Mouse (Mus musculus) brown adipose tissue, adult 24 weeks (tissue): ENCODE measurements at regions not wholly inside any gene's neighbourhood (a gene's known extent, or its start where the extent isn't known, plus 50 kb on each side); places are given as distances from the start of the nearest gene placed in this dataset.

Source experiments
- H3K27ac ChIP-seq: fragments of 200-500 bp; replicated peaks from 2 replicates; pipeline ENCODE4 v1.5.1; 2012; ENCODE audit warnings: low read depth, mild to moderate bottlenecking, low read length
- H3K4me1 ChIP-seq: fragments of 200-500 bp; 2 replicates; pipeline ENCODE4 v1.6.1; 2012; ENCODE audit warnings: low read length, mixed read lengths; ENCODE audit not compliant: control insufficient read depth, insufficient read depth, insufficient read length
- H3K4me3 ChIP-seq: fragments of 200-500 bp; 2 replicates; pipeline ENCODE4 v1.5.1; 2012; ENCODE audit warnings: low read depth, mild to moderate bottlenecking, low read length, moderate library complexity; ENCODE audit not compliant: insufficient read depth

DNA sequence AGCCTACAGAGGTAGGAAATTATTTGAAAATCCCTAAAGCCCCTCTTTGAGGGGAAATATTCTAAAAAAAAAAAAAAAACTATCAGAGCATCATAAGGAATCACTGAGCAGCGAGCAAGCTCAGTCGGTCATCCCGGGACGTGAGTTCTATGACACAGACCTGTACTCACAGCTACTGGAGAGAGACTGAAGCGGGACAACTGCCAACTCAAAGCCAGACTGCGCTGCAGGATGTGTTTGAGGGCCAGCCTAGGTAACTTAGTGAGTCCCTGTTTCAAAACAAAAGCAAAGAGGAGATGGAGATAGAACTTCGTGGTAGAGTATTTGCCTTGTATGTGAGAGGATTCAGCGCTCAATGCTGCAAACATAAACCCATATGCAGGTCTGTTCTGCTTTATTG, 439.1 kb downstream of the Rwdd3 start:
- Histone ChIP-seq H3K4me3 (no peak overlapping the region), H3K27ac (no peak overlapping the region), H3K4me1 (no peaks in the 10 kb centered on the region)

GRCm38 (mm10) chr3:120731287-120731686, 440.2 kb downstream of the Rwdd3 start:
- Histone ChIP-seq H3K27ac (no peak overlapping the region), H3K4me1 (no peaks in the 10 kb centered on the region), H3K4me3 (no peak overlapping the region)

DNA sequence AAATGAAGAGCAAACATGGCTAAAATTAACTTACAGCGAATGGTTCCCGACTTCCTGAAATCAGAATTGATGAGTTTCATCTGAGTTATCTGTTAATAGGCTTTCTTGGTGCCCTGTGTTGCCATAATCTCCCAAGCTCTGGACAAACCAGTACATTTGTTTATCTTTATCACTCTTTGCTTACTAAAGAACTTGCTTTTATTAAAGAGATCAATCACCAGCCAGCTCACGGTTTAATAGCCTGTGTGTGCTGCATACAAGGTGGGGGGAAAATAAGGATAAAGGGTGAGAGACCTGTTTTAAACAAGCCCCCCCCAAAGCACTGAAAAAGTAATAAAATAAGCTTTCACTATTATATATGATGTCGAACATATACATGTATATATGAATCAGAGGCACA, 441.3 kb downstream of the Rwdd3 start:
- Histone ChIP-seq H3K4me3 (no peak overlapping the region), H3K27ac (no peak overlapping the region), H3K4me1 (no peaks in the 10 kb centered on the region)

- Histone ChIP-seq H3K4me1 (no peaks in the 10 kb centered on the region), H3K27ac (no peak overlapping the region), H3K4me3 (no peak overlapping the region)
These were observed 441.8 kb downstream of the Rwdd3 start for GRCm38 (mm10) chr3:120729671-120730070.

DNA sequence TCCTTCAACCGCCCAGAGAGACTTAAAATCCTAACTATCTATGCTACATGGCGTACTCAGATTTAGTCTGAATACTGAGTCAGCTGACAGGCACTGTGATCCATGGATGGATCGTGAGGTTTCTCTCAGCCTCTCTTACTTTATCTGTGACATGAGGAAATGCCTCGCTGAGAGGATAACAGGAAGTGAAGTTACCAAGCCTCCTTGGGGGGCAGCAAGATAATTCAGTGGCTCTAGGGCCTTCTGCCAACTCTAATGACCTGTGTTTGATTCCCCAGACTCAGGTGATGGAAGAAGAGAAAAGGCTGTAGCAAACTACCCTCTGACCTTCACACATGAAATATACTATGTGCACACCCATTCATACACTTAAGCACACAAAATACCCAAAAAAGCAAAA, 486.3 kb downstream of the Rwdd3 start:
- H3K27ac ChIP-seq, result no peak overlapping the region
- no peak overlapping the region for H3K4me3 ChIP-seq
- no peaks in the 10 kb centered on the region for H3K4me1 ChIP-seq

DNA sequence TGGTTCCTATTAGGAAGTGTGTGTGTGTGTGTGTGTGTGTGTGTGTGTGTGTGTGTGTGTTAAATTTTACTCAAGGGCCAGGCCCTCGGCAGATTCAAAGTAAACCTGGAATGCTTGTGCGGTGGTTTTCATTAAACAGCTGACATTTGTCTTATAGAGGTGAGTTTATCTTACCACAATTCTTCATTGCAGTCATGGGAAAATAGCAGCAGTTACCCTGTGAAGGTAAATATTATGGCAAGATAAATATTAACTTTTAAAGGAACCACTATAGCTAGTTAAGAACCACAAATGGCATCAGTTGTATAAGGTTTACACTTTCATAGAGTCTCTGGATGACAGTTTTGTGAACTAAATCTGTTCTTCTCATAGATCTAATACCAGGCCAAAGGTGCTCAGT, 495.6 kb downstream of the Rwdd3 start:
- Histone ChIP-seq H3K4me1 (no peaks in the 10 kb centered on the region), H3K27ac (no peak overlapping the region)

DNA sequence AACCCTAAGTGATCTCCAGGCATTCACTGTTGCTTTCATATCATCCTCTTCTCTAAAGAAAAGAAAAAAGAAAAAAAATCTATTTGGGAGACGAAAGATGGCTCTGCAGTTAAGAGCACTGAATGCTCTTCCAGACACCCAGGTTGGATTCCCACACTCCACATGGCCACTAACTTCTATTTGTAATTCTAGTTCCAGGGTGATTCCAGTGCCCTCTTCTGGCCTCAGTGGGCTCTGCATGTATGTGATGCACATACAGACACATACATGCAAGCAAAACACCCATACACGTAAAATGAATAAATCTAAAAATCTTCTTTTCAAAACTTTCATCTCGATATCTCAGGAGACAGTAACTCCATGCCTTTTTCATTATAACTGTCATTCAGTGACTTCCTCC, 502.8 kb downstream of the Rwdd3 start:
- Histone ChIP-seq H3K4me1 (no peaks in the 10 kb centered on the region), H3K4me3 (no peak overlapping the region), H3K27ac (no peak overlapping the region)

More for the DNA sequence above, 495.6 kb downstream of the Rwdd3 start:
- H3K4me3 ChIP-seq, result no peak overlapping the region

GRCm38 (mm10) chr3:120662521-120662920, 509.0 kb downstream of the Rwdd3 start:
- H3K4me3 ChIP-seq, result no peak overlapping the region
- H3K27ac ChIP-seq, result no peak overlapping the region
- H3K4me1 ChIP-seq, result no peaks in the 10 kb centered on the region

DNA sequence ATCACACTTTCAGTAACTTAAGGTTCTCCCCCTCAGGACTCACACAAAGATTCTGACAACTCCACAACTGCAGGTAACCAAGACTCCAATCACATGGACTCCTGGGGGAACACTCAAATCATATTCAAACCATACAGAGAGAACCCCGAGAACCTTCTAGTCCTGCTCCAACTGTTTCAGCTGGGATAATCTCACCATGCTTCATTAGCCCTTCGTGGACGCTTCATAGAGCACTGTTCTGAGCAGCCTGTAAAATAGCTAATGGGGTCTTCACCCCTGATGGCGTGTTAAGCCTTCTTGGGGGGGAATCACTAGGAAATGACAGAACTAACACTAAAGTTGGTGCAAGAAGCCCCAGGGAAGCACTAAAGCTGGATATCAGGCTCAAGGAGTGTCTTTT, 510.7 kb downstream of the Rwdd3 start:
- no peaks in the 10 kb centered on the region for H3K4me1 ChIP-seq
- H3K4me3 ChIP-seq, result no peak overlapping the region
- no peak overlapping the region for H3K27ac ChIP-seq

DNA sequence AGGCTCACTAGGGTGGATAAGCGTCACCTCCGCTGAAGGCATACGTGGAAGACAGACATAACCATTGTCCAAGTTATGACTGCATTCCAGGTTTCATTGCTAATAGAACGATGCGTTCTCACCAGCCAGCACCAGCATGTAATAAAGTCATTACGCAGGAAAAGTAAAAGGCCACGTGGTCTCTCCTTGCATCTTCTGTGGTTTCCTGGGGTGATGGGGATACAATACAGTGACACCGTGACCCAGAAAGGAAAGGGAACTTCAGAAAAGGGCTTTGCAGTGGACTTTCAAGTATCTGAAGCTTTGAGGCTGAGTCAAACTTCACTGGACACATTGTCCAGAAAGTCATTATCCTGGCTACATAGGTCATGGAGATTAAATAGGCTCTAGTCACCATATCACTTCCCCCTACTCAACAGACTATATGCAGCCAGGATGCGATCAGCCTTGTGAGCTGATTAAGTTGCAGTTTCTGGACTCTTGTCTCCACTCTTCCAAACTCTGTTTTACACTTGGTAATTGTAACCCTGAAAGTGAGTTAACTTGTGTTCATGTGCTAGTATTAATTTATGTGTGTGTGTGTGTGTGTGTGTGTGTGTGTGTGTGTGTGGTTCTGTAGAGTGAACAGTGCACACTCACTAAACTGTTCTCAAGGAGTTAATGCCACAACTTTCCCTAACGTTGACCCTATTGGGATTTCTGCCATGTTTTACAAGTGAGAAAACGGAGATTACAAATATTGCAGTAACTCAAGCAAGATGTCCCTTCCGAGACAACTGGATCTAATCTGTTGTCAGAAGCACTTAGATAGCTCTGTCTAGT, 522.2 kb downstream of the Rwdd3 start:
- H3K4me1 ChIP-seq, result no peaks in the 10 kb centered on the region
- H3K4me3 ChIP-seq, result no peak overlapping the region
- no peak overlapping the region for H3K27ac ChIP-seq

DNA sequence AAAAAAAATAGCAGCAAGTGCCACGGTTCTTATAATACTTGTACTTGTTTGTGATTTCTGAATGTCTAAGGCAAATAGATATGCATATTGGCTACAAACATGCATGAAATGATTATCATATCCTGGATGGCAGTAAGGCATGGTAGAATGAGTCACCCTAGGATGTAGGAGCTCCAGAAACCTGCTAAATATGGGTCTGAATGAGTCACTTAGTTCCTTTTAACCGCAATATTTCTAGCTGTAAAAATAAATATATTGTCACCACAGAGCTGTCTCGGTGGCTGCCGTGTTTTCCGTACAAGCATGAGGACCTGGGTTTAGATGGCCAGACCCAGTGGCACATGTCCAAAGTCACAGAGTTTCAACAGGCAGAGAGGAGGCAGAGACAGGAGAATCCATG, 523.1 kb downstream of the Rwdd3 start:
- H3K27ac ChIP-seq, result no peak overlapping the region
- no peak overlapping the region for H3K4me3 ChIP-seq
- no peaks in the 10 kb centered on the region for H3K4me1 ChIP-seq

GRCm38 (mm10) chr3:120636669-120637305, 534.7 kb downstream of the Rwdd3 start:
- Histone ChIP-seq H3K27ac (no peak overlapping the region), H3K4me3 (no peak overlapping the region), H3K4me1 (no peaks in the 10 kb centered on the region)

GRCm38 (mm10) chr3:120618358-120618757, 553.1 kb downstream of the Rwdd3 start:
- no peak overlapping the region for H3K27ac ChIP-seq
- H3K4me3 ChIP-seq, result no peak overlapping the region
- H3K4me1 ChIP-seq, result no peaks in the 10 kb centered on the region

- no peak overlapping the region for H3K4me3 ChIP-seq
These were observed 577.3 kb downstream of the Rwdd3 start for GRCm38 (mm10) chr3:120594226-120594625.

GRCm38 (mm10) chr3:120591183-120591582, 580.3 kb downstream of the Rwdd3 start:
- Histone ChIP-seq H3K4me1 (no peaks in the 10 kb centered on the region), H3K27ac (no peak overlapping the region), H3K4me3 (no peak overlapping the region)

More at GRCm38 (mm10) chr3:120594226-120594625, 577.3 kb downstream of the Rwdd3 start:
- H3K27ac ChIP-seq, result no peak overlapping the region
- no peaks in the 10 kb centered on the region for H3K4me1 ChIP-seq
